Mouse (Mus musculus) forebrain, embryonic 13.5 days (tissue): ENCODE measurements around the gene Grin3a. TPM values are rescaled to one million over a fixed set of nuclear protein-coding genes. Genes with fewer than 3 reads are reported as not detected.

Experiments
- ATAC-seq: fragments of 200-750 bp; cut with Nextera tagmentation; 2 replicates; pipeline ENCODE4 v1.8.0; 2017
- H3K27ac ChIP-seq: fragments of 300-500 bp; sonication (generic); 2 replicates; pipeline ENCODE4 v1.5.1; 2015; ENCODE audit warnings: inconsistent platforms, mild to moderate bottlenecking, moderate library complexity
- H3K27me3 ChIP-seq: fragments of 300-500 bp; sonication (generic); 2 replicates; pipeline ENCODE4 v1.6.1; 2015; ENCODE audit warnings: mild to moderate bottlenecking, inconsistent platforms
- H3K36me3 ChIP-seq: fragments of 300-500 bp; sonication (generic); 2 replicates; pipeline ENCODE4 v1.6.1; 2015; ENCODE audit warnings: mild to moderate bottlenecking, inconsistent platforms; ENCODE audit not compliant: poor library complexity, severe bottlenecking
- H3K4me1 ChIP-seq: fragments of 300-500 bp; sonication (generic); 2 replicates; pipeline ENCODE4 v1.6.1; 2015; ENCODE audit warnings: inconsistent platforms
- H3K4me2 ChIP-seq: fragments of 300-500 bp; sonication (generic); 2 replicates; pipeline ENCODE4 v1.6.1; 2015; ENCODE audit warnings: inconsistent platforms, mild to moderate bottlenecking, moderate library complexity
- H3K4me3 ChIP-seq: fragments of 300-500 bp; sonication (generic); 2 replicates; pipeline ENCODE4 v1.5.1; 2015; ENCODE audit warnings: mild to moderate bottlenecking, inconsistent platforms
- H3K9ac ChIP-seq: fragments of 300-500 bp; sonication (generic); 2 replicates; pipeline ENCODE4 v1.6.1; 2015; ENCODE audit warnings: mild to moderate bottlenecking, inconsistent platforms
- H3K9me3 ChIP-seq: fragments of 300-500 bp; sonication (generic); replicated peaks from 2 replicates; pipeline ENCODE4 v1.6.1; 2016; ENCODE audit warnings: inconsistent platforms
- WGBS: fragments of 180-500 bp; shearing (Covaris S2); methylation state at CpG from one replicate; pipeline ENCODE4 v1.1.7; 2015; 5-methylcytosine and 5-hydroxymethylcytosine counted together
- polyA plus RNA-seq: library from polyadenylated mRNA; unstranded; fragments of >200 nt; fragmentation: Nextera tagmentation; extraction: Ambion mirVana; gene quantifications from 2 replicates; pipeline ENCODE4 v1.2.1, GENCODE M21; 2015

The Grin3a gene
- polyA plus RNA-seq = 1.5 and 2.7 TPM in 2 replicates

GRCm38 (mm10) chr4:49845612-49845985 lies at the start of gene Grin3a:
Gene Grin3a (minus strand): TSS chr4:49845744.
- 0% methylated on average over 25 of the region's 25 CpGs for WGBS
- Histone ChIP-seq H3K27me3 (peaks cover 34% of the 10 kb centered on the region), H3K4me2 (peak within 1 kb of the TSS; percentile 99), H3K27ac (no peak within 1 kb of the TSS), H3K9me3 (no peaks in the 10 kb centered on the region), H3K36me3 (no peaks in the 10 kb centered on the region), H3K4me1 (peaks cover 12% of the 10 kb centered on the region), H3K9ac (peak within 1 kb of the TSS; percentile 64), H3K4me3 (peak within 1 kb of the TSS; percentile 62)
- ATAC-seq = peak; percentile 96

DNA sequence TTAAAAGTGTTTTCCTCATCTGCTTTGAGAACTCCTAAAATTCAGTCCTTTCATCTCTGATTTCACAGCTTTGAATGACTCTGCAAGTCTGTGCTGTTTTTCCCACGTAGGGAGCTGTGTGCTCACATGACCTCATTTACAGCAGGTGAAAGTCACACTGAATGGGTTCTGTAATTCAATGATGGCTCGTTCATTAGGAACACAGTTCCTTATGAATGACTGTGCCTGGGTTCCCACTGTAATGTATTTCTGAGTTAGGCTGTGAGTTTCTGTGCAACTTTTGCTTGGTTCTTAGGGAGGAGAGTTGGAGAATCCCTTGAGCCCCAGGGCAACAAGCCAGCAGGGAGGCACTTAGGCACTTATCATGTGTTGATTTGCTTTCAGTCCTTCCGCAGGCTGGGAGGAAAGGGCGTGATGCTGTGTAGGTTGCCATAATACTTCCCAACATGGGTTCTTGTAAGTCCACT lies 46.3 kb upstream of the Grin3a start:
- Histone ChIP-seq H3K4me2 (no peak overlapping the region), H3K27me3 (no peaks in the 10 kb centered on the region), H3K9ac (no peak overlapping the region), H3K36me3 (no peaks in the 10 kb centered on the region), H3K9me3 (no peaks in the 10 kb centered on the region), H3K27ac (no peak overlapping the region), H3K4me3 (no peak overlapping the region), H3K4me1 (peaks cover 8% of the 10 kb centered on the region)
- no peak for ATAC-seq
- WGBS = 14% methylated on average over 4 of the region's 4 CpGs

DNA sequence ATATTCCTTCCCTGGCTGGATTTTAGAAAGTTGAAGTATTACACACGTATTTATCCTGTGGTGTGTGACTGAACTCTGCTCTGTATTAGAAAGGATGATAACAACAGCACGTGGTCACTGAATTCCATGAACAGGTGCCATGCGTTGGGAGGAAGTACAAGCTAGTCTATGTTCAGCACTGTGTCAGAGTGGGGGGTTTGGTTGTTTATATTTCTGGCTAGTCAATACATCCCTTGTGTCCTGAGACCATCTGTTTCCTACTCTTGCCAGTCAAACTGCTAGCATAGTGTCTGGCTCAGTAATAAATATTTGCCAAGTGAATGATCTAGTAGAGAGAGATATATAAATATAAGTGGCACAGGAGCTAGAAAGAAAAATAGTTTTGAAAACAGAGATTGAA lies 31.5 kb upstream of the Grin3a start:
- Histone ChIP-seq H3K9me3 (no peaks in the 10 kb centered on the region), H3K36me3 (no peaks in the 10 kb centered on the region), H3K27me3 (no peaks in the 10 kb centered on the region), H3K4me2 (no peak overlapping the region), H3K4me1 (no peaks in the 10 kb centered on the region), H3K4me3 (no peak overlapping the region), H3K9ac (no peak overlapping the region), H3K27ac (no peak overlapping the region)
- 86% methylated on average over 3 of the region's 3 CpGs for WGBS
- no peak for ATAC-seq

GRCm38 (mm10) chr4:49860611-49861010 lies 15.1 kb upstream of the Grin3a start:
- no peak overlapping the region for H3K4me3 ChIP-seq
- no peaks in the 10 kb centered on the region for H3K27me3 ChIP-seq
- no peak overlapping the region for H3K27ac ChIP-seq
- no peaks in the 10 kb centered on the region for H3K36me3 ChIP-seq
- no peak overlapping the region for H3K9ac ChIP-seq
- 90% methylated on average over 2 of the region's 2 CpGs for WGBS
- no peaks in the 10 kb centered on the region for H3K9me3 ChIP-seq
- H3K4me1 ChIP-seq = no peaks in the 10 kb centered on the region
- ATAC-seq = no peak
- H3K4me2 ChIP-seq = no peak overlapping the region

- no peaks in the 10 kb centered on the region for H3K9me3 ChIP-seq
- peaks cover 34% of the 10 kb centered on the region for H3K27me3 ChIP-seq
- peaks cover 12% of the 10 kb centered on the region for H3K4me1 ChIP-seq
- no peak overlapping the region for H3K27ac ChIP-seq
- H3K4me2 ChIP-seq = peak overlapping the region; percentile 99
- under 1% methylated on average over 63 of the region's 63 CpGs for WGBS
- H3K36me3 ChIP-seq = no peaks in the 10 kb centered on the region
- peak overlapping the region; percentile 62 for H3K4me3 ChIP-seq
- peak overlapping the region; percentile 64 for H3K9ac ChIP-seq
- peak; percentile 60 for ATAC-seq
Measured at GRCm38 (mm10) chr4:49844828-49845611, 524 bp downstream of the Grin3a start.

DNA sequence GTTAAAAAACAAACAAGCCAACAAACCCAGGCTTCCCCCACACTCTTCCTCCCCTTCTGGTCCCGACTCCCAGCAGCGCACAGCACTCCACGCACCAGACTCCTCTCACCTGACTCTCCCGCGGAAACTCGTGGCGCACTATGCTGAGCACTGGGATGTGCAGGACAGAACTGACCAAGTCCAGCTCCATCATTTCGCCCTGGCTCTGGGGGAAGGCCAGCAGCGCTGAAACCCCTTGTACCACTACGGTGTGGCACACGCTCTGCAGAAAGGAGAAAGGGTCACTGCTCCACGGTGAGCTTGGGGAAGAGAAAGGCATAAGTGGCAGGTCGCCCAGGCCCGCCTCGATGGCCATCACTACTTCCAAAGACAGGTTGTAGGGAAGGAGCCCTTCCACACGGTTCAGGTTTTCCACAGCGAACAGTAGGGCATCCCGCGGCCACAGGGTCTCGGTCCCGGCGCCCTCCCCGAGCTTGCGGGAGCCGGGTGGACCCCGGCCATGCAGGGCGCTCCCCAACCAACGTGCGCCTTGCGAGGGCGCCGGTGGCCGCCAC lies 1.2 kb downstream of the Grin3a start:
- peak overlapping the region; percentile 64 for H3K9ac ChIP-seq
- peak overlapping the region; percentile 99 for H3K4me2 ChIP-seq
- H3K4me3 ChIP-seq = peak overlapping the region; percentile 62
- H3K27me3 ChIP-seq = peaks cover 34% of the 10 kb centered on the region
- no peaks in the 10 kb centered on the region for H3K36me3 ChIP-seq
- 2% methylated on average over 33 of the region's 33 CpGs for WGBS
- H3K27ac ChIP-seq = no peak overlapping the region
- ATAC-seq = peak; percentile 31
- no peaks in the 10 kb centered on the region for H3K9me3 ChIP-seq
- peaks cover 12% of the 10 kb centered on the region for H3K4me1 ChIP-seq

GRCm38 (mm10) chr4:49843787-49844186 lies 1.8 kb downstream of the Grin3a start:
- H3K36me3 ChIP-seq = no peaks in the 10 kb centered on the region
- ATAC-seq = no peak
- no peaks in the 10 kb centered on the region for H3K9me3 ChIP-seq
- H3K4me1 ChIP-seq = peaks cover 12% of the 10 kb centered on the region
- H3K4me3 ChIP-seq = peak overlapping the region; percentile 17; the same call in 1 of the 2 replicates
- H3K27ac ChIP-seq = no peak overlapping the region
- H3K4me2 ChIP-seq = peak overlapping the region; percentile 99
- WGBS = 20% methylated on average over 6 of the region's 6 CpGs
- H3K27me3 ChIP-seq = peaks cover 34% of the 10 kb centered on the region
- no peak overlapping the region for H3K9ac ChIP-seq

- no peaks in the 10 kb centered on the region for H3K9me3 ChIP-seq
- no peaks in the 10 kb centered on the region for H3K4me1 ChIP-seq
- no peak for ATAC-seq
- H3K4me3 ChIP-seq = no peak overlapping the region
- no peaks in the 10 kb centered on the region for H3K27me3 ChIP-seq
- no peaks in the 10 kb centered on the region for H3K36me3 ChIP-seq
- no peak overlapping the region for H3K9ac ChIP-seq
- no peak overlapping the region for H3K4me2 ChIP-seq
- H3K27ac ChIP-seq = no peak overlapping the region
Measured at GRCm38 (mm10) chr4:49832035-49832434, 13.5 kb downstream of the Grin3a start.

GRCm38 (mm10) chr4:49813852-49814251 lies 31.7 kb downstream of the Grin3a start:
- Histone ChIP-seq H3K36me3 (no peaks in the 10 kb centered on the region), H3K9ac (no peak overlapping the region), H3K27ac (no peak overlapping the region), H3K27me3 (no peaks in the 10 kb centered on the region), H3K4me1 (no peaks in the 10 kb centered on the region), H3K9me3 (no peaks in the 10 kb centered on the region), H3K4me2 (no peak overlapping the region), H3K4me3 (no peak overlapping the region)
- WGBS = 81% methylated on average over 3 of the region's 3 CpGs
- ATAC-seq = no peak

- no peaks in the 10 kb centered on the region for H3K36me3 ChIP-seq
- H3K4me2 ChIP-seq = no peak overlapping the region
- no peak for ATAC-seq
- no peaks in the 10 kb centered on the region for H3K4me1 ChIP-seq
- H3K4me3 ChIP-seq = no peak overlapping the region
- H3K9ac ChIP-seq = no peak overlapping the region
- H3K27ac ChIP-seq = no peak overlapping the region
- H3K9me3 ChIP-seq = no peaks in the 10 kb centered on the region
- no peaks in the 10 kb centered on the region for H3K27me3 ChIP-seq
Measured at GRCm38 (mm10) chr4:49806791-49807190, 38.8 kb downstream of the Grin3a start.

- Histone ChIP-seq H3K4me2 (no peak overlapping the region), H3K27ac (no peak overlapping the region), H3K36me3 (no peaks in the 10 kb centered on the region), H3K9me3 (no peaks in the 10 kb centered on the region), H3K4me1 (no peaks in the 10 kb centered on the region), H3K4me3 (no peak overlapping the region), H3K9ac (no peak overlapping the region), H3K27me3 (no peaks in the 10 kb centered on the region)
- ATAC-seq = no peak
- 93% methylated on average over 2 of the region's 2 CpGs for WGBS
Measured at GRCm38 (mm10) chr4:49799338-49799737, 46.2 kb downstream of the Grin3a start.

DNA sequence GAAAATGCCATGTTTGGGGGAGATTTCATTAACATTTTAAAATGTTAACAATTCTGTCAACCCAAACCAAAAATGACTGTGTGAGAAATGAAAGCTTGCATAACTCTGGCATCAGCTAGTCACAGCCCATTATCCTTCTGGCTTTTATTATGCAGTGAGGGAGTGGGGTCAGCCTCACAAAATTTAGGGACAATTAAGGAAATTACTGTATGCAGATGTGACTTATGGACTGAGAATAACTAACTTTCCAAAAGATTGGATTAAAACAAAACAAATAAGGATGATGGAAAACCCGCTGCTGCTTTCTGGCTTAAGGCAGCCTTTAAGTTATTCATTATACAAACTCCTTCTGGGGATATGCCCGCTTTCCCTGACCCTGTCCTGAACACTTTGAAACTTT lies 56.6 kb downstream of the Grin3a start:
- Histone ChIP-seq H3K4me2 (no peak overlapping the region), H3K4me1 (peaks cover 5% of the 10 kb centered on the region; the same call in 1 of the 2 replicates), H3K9ac (no peak overlapping the region), H3K36me3 (no peaks in the 10 kb centered on the region), H3K27ac (no peak overlapping the region), H3K4me3 (no peak overlapping the region), H3K27me3 (no peaks in the 10 kb centered on the region), H3K9me3 (no peaks in the 10 kb centered on the region)
- 74% methylated on average over 2 of the region's 2 CpGs for whole genome bisulfite sequencing
- no peak for ATAC-seq
